Mouse (Mus musculus) megakaryocyte, embryonic 14.5 days (primary cell): ENCODE data around the gene Carns1.

Experiments
- FLI1 ChIP-seq: IDR thresholded peaks from 2 replicates; pipeline ENCODE4 v1.6.1; 2012; ENCODE audit warnings: low read length, inconsistent platforms, mixed read lengths
- GATA1 ChIP-seq: IDR thresholded peaks from 3 replicates; pipeline ENCODE4 v1.6.1; 2012; ENCODE audit warnings: mixed read lengths, low read length, inconsistent platforms, borderline replicate concordance

DNA sequence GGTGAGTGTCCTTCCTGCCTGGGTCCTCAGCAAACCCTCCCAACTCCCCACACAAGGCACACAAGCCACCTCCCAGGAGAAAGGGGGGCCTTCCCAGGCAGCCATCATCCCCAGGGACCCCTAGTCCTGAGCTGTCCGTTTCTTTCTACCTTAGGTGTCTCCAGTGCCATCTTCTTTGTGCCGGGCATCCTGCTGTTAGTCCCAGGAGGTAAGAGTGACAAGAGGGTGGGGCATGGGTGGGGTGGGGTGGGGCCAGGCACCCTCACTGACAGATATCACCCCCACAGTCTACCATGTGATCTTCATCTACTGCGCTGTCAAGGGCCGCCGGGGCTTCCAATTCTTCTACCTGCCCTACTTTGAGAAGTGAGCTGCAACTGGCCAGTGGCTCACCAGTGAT is 44.2 kb downstream of the Carns1 start:
- TF ChIP-seq GATA1 = no peak
- no peak for TF ChIP-seq FLI1
